Mouse (Mus musculus) bone marrow, adult 2 months (tissue): ENCODE data around the gene Egfl7.

Source experiments
- CTCF ChIP-seq: fragments of 200-500 bp; IDR thresholded peaks from 2 replicates; pipeline ENCODE4 v1.5.1; 2011; ENCODE audit warnings: low read length, control low read depth; ENCODE audit not compliant: control insufficient read depth, insufficient read depth
- POLR2A ChIP-seq: fragments of 200-500 bp; IDR thresholded peaks from 2 replicates; pipeline ENCODE4 v1.6.1; 2011; ENCODE audit warnings: low read depth, mild to moderate bottlenecking, control low read depth, low read length, borderline replicate concordance; ENCODE audit not compliant: control insufficient read depth

DNA sequence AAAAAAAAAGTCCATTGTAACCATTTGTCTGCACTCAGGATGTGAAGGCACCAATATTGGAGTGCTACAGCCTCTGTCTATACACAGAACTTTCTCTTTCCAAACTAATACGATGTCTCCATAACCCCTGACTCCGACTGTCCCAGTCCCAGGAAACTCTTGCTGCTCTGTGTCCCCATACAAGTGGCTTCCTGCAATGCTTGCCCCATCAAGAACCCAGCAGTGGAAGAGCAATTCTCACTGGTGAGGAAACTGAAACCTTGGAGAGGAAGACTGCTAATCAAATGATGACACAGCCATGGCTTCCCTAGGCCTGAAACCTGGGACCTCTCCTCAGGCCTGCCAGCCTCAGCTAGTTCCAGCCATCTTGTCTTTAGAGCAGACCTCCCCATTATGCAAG is 18.0 kb downstream of the Egfl7 start:
- TF ChIP-seq POLR2A = no peak
- no peak for TF ChIP-seq CTCF
